Mouse (Mus musculus) adrenal gland, postnatal 4 days (tissue): ENCODE data around the gene Kif5a. TPM values are rescaled to one million over a fixed set of nuclear protein-coding genes. Genes with fewer than 3 reads are reported as not detected.
"Not testable (repeated sequence)": the region's sequence is repeated elsewhere in the genome, so short reads cannot be mapped to it uniquely, and the experiment has no call there.

Experiments used
- DNase-seq, 2 experiments: peaks; one replicate each; pipeline ENCODE4 v3.0.0; 2021 to 2022; ENCODE audit warnings: low spot score in 2 of 2, mixed read lengths in 2 of 2
- long read RNA-seq, 2 experiments: library from polyadenylated mRNA; stranded (forward); transcript quantifications; one replicate each; pipeline ENCODE4 v2.0.0; 2021
- total RNA-seq, 2 experiments: library from RNA; stranded (reverse); gene quantifications; 2 replicates each; pipeline ENCODE4 v1.2.3; 2021

The Kif5a gene
- total RNA-seq: 10 to 100 TPM; 23.5 to 28.4 TPM
- long read RNA-seq, experiment 1, full-length matches to known transcripts: 2 of 12 reads
- long read RNA-seq, experiment 1, partial matches to known transcripts: 7 of 12 reads
- long read RNA-seq, experiment 1, other reads (novel, unspliced or antisense): 3 of 12 reads
- long read RNA-seq, experiment 2, full-length matches to known transcripts: 5 of 20 reads
- long read RNA-seq, experiment 2, partial matches to known transcripts: 10 of 20 reads
- long read RNA-seq, experiment 2, other reads (novel, unspliced or antisense): 5 of 20 reads

GRCm38 (mm10) chr10:127262548-127263398, at the start of gene Kif5a:
Gene Kif5a (minus strand): TSS chr10:127263348.
- no peak for DNase-seq

- DNase-seq: no peak
Observed at GRCm38 (mm10) chr10:127312858-127313257, 49.7 kb upstream of the Kif5a start.

- peak in 1 of 2 experiments; percentile 64 for DNase-seq
Observed at GRCm38 (mm10) chr10:127312356-127312676, 49.2 kb upstream of the Kif5a start.

DNA sequence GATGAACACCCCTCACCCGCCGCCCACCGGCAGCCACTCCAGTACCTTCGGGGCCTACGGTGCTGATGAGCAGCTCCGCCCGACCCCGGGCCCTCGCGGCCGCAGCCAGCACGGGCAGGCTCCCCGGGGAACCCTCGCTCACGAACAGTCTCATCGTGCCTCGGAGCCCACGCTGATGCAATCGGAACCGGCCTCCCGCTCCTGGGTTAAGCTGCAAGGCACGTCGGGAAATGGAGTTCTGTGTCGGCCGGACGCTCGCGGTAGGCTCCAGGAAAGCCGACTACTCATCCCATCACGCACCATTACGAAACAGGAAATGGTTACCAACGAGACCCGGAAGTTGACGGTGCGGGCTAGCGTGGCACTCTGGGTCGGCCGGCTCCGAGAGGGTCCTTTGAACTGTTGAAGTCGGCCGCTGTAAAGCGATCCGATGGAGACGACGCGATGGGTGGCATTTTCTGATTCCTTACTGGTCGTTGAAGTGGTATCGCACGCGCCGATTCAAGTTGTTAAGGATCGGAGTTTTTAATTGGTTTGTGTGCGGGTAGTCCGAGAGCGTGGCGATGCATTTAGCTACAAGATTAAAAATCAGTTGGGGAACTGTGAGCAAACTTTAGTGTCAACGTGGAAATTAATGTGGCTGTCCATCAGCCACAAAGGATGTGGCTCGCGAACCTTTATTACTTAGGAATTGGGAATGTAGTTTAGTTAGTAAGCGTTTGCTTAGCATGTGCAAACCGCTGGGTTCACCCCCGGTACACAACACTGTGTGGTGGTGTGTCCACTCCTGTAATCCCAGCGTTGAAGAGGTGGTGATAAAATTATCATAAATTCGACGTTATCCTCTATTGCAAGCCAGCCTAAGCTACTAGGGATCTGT, 48.6 kb upstream of the Kif5a start, which contains the start of gene Mars:
Gene Mars, minus strand, starts transcription at position 311 of the 880 bp plus-strand sequence.
- DNase-seq: peak; percentile 71 to 87

GRCm38 (mm10) chr10:127310523-127311475, 47.7 kb upstream of the Kif5a start:
- DNase-seq: no peak

GRCm38 (mm10) chr10:127309167-127309566, 46.0 kb upstream of the Kif5a start:
- DNase-seq: not testable (repeated sequence)

DNA sequence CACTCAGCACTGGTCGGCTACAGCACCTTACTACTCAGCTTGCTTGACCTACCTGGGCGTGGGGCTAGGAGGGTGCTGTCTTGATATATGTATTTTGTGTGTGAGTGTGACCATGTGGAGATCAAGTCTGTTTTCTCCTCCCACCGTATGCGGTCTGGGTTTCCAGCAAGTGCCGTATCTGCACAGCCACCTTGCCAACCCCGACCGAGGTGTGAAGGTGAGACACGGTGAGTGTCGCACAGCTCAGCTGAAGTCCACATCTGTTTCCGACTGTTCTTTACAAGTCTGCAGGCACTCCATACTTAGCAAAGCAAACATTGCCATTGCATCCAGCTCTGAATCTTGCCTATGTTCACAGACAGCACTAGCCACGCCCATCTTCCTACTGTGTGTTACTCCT, 40.0 kb upstream of the Kif5a start:
- no peak for DNase-seq

DNA sequence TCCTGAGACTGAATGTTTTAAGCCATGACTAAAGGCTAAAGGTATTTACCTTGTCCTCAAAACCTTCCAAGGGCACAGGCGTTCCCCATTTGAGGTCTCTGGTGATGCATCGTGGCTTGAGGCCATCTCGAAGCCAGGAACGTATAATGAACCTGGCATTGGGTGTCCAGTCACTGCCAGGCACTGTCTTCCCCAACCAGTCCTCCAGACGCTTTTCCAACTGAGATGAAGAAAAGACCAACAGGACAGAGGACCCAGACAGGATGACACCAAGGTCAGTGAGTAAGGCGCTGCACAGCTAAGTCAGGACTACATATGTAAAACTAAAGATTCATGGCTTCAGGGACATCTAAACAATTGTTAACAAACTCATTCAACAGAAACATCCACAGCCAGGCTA, 37.2 kb upstream of the Kif5a start:
- no peak for DNase-seq

GRCm38 (mm10) chr10:127297015-127297871, 34.1 kb upstream of the Kif5a start:
- no peak for DNase-seq

DNA sequence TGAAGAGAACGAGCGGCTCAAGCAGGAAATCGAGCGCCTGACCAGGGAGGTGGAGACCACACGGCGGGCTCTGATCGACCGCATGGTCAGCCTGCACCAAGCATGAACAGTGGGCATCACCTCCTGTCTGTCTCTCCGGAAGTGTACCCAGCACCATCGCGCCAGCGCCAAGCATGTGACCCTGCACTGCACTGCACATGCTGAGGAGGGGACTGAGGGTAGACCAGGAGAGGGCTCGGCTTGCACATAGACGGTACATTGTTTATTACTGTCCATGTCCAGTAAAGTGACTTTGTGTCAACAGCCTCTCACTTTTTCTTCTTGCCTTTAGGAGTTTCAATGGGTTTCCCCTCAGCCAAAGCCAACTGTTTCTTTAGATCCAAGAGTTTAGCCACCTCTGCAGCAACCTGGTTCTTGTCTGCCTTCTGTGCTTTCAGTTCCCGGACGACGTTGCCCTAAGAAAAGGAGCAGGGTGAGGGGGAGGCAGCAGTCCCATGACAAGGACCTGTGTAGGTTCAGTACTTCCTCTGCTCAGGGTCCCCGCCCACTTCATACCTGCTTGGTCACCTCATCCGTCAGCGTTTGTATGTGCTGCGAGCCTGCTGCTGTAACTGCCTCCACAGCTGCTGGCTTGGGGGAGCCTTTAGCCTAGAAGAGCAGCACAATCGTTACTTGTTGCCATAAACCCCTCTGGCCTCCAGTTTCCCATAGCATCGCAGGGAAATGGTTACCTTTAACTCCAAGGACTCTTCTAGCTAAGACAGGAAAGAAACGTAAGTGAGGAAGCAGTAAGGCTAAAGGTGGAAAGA, 33.0 kb upstream of the Kif5a start:
- DNase-seq: no peak

DNA sequence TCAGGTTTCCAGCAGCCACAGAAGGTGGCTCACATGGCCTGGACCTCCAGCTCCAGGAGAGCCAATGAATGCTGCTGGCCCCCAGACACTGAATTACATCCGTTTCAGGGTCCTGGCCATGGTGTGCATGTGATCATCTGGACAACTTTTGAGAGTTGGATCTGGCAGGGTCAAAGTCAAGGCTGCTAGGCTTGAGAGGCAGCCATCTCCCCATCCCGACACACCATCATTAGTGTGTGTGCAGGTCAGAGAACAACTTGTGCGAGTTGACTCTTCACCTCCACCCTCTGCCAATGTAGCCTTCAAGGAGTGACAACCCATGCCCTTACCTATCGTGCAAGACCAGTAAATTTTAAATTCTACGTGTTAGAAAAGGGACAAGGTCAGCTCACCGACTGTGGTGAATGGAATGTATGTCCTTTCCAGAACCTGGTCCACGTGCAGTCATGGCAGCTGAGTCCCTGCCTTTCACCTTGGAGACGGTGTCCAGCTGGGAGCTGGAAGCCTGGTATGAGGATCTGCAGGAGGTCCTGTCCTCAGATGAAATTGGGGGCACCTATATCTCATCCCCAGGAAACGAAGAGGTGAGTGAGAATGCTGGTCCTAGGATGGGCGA, 31.9 kb upstream of the Kif5a start:
- no peak for DNase-seq

GRCm38 (mm10) chr10:127293590-127294113, 30.5 kb upstream of the Kif5a start:
- DNase-seq: no peak

GRCm38 (mm10) chr10:127292987-127293538, 29.9 kb upstream of the Kif5a start:
- DNase-seq: no peak

DNA sequence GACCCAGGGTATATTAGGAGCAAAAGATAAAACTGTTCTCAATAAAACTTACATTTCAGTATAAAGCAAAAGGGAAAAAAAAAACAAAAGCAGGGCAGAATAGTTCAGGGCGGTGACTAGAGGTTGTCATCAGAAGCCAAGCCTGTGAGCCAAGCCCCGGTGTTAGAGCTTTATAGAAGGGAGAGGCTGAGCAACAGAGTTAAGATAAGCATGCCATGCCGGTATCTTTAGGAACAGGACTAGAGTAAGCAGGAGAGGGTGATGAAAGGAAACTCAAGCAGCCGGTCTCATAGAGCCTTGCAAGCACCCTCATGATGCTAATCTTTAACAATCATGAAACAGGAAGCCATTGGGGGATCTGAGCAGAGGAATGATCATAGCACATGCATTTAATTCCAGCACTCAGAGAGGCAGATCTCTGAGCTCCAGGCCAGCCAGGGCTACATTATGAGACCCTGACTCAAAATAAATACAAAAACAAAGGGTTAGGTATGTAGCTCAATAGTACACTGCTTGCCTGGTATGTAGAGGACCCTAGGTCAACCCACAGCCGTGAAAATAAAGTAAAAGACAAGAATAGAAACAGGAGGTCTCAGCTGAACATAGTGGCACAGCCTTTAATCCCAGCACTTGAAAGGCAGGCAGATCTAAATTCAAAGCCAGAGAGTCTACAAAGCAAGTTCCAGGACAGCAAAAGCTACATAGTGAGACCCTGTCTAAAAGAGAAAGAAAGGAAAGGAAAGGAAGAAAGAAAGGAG, 28.9 kb upstream of the Kif5a start:
- no peak for DNase-seq

GRCm38 (mm10) chr10:127290930-127291880, 28.1 kb upstream of the Kif5a start:
- no peak for DNase-seq
